Mouse (Mus musculus) embryonic fibroblast, embryonic 13.5 days (primary cell): ENCODE measurements around the gene Map1a.

Experiments
- CTCF ChIP-seq: IDR thresholded peaks from 2 replicates; pipeline ENCODE4 v1.5.1; 2011; ENCODE audit warnings: mild to moderate bottlenecking, control low read depth, low read length, moderate library complexity, borderline replicate concordance; ENCODE audit not compliant: insufficient read depth
- POLR2A ChIP-seq: IDR thresholded peaks from 2 replicates; pipeline ENCODE4 v1.6.1; 2011; ENCODE audit warnings: low read depth, mild to moderate bottlenecking, control low read depth, low read length, moderate library complexity

DNA sequence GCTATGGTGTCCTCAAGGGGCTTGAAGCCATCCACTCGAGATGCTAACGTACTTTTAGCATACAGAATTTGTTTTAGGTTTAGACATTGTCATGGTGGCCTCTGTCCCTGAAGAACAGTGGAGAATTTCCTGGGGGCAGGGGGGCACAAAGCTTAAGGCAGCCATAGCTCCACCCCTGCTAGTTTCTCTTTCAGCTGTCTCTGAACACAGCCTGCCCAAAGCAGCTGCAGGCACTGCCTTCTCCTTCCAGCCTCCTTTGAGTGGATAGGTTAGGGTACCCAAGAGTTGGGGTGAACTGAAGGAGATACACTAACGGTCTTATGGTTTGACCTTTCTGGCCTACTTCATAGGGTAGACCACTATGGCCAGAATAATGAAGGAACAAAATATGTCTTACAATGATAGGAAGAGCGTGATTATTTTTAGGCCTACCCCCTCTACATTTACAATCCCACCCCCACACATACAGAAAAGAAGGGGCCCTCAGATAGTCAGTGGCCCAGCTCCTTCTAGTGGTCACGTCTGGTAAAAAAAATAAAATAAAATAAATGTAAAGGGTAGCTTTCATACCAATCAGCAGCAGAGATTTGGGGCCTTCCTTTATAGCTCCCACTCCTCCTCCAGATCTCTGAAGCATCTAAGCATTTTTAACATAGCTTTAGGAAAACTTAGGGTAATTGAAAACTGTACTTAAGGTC is 3.1 kb downstream of the Map1a start:
- TF ChIP-seq CTCF (no peak), POLR2A (no peak)
